Mouse (Mus musculus): Measurements from ENCODE around the gene Brd2. TPM values are rescaled to one million over a fixed set of nuclear protein-coding genes. Genes with fewer than 3 reads are reported as not detected.

Brd2 gene
- polyA plus RNA-seq, 1 experiment = 184 TPM

DNA sequence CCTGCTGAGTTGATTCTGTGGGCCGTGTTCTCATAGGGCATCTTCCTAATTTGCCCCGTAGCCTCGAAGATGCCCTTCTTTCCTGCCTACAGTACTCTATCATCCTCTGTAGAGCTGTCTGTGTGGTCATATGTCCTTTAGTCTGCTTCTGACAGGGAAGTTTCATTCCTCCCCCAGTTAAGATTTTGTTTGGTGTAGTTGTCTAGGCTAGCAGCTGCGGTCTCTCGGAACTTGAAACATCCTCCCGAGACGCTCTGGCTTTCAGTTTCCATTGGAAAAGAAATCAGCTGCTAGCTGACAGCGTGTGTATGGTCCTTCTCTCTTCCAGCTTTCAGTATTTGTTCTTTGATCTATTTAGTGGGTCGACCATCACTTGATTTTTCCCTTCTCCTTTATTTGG lies 17.6 kb downstream of the Brd2 start:
- Histone ChIP-seq H3K27ac (ENCODE audit: insufficient read depth, low read length) (no peak overlapping the region), H3K4me3 (ENCODE audit: insufficient read depth, low read length) (no peak overlapping the region), H3K4me1 (ENCODE audit: control insufficient read depth, insufficient read depth, low read length) (no peaks in the 10 kb centered on the region)
- TF ChIP-seq CTCF (IDR thresholded peaks at IDR 0.05; ENCODE audit: extremely low read depth, insufficient read depth, low read length) (no peak), POLR2A (IDR thresholded peaks at IDR 0.05; ENCODE audit: extremely low read depth, insufficient read depth, low read length) (no peak)

DNA sequence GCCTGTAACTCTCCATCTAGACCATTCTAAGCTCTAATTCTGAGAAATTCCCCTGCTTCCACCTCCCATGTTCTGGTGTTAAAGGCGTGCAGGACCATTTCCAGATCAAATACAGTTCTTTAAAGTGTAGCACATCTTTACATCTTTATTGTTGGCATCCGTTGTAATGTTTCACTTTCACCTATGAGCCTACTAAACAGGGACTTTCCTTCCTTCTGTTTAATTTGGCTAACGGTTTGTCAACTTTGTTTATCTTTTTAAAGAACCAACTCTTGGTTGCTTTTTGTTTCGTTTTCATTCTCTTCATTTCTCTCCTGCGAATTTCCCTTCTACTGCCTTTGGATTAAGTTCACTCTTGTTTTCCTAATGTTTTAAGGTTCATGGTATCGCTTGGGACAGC lies 19.6 kb downstream of the Brd2 start:
- no peak overlapping the region for H3K27ac ChIP-seq (ENCODE audit: insufficient read depth, low read length)
- H3K4me3 ChIP-seq (ENCODE audit: insufficient read depth, low read length) = no peak overlapping the region
- TF ChIP-seq POLR2A (IDR thresholded peaks at IDR 0.05; ENCODE audit: extremely low read depth, insufficient read depth, low read length) (no peak), CTCF (IDR thresholded peaks at IDR 0.05; ENCODE audit: extremely low read depth, insufficient read depth, low read length) (no peak)
- no peaks in the 10 kb centered on the region for H3K4me1 ChIP-seq (ENCODE audit: control insufficient read depth, insufficient read depth, low read length)

DNA sequence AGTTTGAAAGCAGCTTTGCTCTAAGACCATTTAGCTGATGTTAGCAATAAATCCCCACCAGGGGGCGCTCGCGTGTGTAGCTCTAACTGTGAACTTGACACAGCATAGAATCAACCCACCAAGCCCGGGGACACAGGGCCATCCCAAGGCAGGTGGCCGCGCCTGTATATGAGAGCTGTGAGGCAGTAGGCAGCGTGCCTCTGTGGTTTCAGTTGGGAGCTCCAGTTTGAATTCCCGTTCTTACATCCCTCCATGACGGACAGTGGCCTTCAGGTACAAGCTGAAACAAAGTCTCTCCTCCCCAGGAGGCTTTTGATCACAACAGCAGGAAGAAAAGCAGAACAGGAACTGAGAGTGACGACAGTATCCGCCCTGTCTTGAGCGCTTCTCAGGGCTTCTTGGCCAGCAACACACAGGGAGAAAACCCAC lies 20.8 kb downstream of the Brd2 start:
- H3K4me1 ChIP-seq (ENCODE audit: control insufficient read depth, insufficient read depth, low read length) = no peaks in the 10 kb centered on the region
- no peak overlapping the region for H3K27ac ChIP-seq (ENCODE audit: insufficient read depth, low read length)
- TF ChIP-seq POLR2A (IDR thresholded peaks at IDR 0.05; ENCODE audit: extremely low read depth, insufficient read depth, low read length) = no peak
- peak; percentile 71 for TF ChIP-seq CTCF (IDR thresholded peaks at IDR 0.05; ENCODE audit: extremely low read depth, insufficient read depth, low read length)
- no peak overlapping the region for H3K4me3 ChIP-seq (ENCODE audit: insufficient read depth, low read length)

DNA sequence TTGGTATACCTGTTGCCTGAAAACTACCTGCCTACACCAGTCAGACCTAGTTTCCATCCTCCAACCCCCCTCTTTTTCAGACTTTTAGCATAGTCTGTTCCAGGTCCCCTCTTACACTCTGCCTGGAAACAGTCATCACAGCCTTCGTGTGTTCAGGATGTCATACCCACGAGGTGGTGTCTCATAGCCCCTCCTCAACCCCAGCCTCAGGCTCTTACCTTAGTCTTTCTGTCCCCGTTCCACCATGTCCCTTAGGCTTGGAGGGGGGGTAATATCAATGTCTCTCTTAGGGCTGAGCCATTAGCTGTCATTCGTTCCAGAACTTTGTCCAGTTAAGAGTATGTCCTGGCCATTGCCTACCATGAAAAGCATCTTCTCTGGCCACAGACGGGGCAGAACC lies 21.2 kb downstream of the Brd2 start:
- no peak overlapping the region for H3K4me3 ChIP-seq (ENCODE audit: insufficient read depth, low read length)
- TF ChIP-seq CTCF (IDR thresholded peaks at IDR 0.05; ENCODE audit: extremely low read depth, insufficient read depth, low read length) (no peak), POLR2A (IDR thresholded peaks at IDR 0.05; ENCODE audit: extremely low read depth, insufficient read depth, low read length) (no peak)
- no peaks in the 10 kb centered on the region for H3K4me1 ChIP-seq (ENCODE audit: control insufficient read depth, insufficient read depth, low read length)
- H3K27ac ChIP-seq (ENCODE audit: insufficient read depth, low read length) = no peak overlapping the region

DNA sequence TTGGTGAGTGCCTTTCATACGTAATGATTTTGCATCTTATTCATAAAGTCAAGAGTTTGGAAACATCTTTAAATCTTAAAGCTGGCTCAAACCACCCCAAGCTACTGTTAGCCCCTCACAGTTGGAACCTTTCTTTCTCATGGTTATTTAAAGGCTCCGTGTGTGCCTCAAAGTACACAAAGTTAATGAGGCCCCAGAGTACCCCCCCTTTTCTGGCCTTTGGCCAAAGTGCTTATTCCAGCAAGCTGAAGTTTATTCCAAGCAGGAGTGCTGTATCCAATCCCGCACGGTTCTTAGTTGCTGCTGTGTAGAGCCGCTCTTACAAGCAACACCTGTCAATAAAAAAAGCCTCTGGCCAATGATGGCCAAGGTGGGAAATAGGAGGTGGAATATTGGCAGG lies 22.9 kb downstream of the Brd2 start:
- TF ChIP-seq POLR2A (IDR thresholded peaks at IDR 0.05; ENCODE audit: extremely low read depth, insufficient read depth, low read length) (no peak), CTCF (IDR thresholded peaks at IDR 0.05; ENCODE audit: extremely low read depth, insufficient read depth, low read length) (no peak)
- Histone ChIP-seq H3K4me3 (ENCODE audit: insufficient read depth, low read length) (no peak overlapping the region), H3K4me1 (ENCODE audit: control insufficient read depth, insufficient read depth, low read length) (no peaks in the 10 kb centered on the region), H3K27ac (ENCODE audit: insufficient read depth, low read length) (no peak overlapping the region)

DNA sequence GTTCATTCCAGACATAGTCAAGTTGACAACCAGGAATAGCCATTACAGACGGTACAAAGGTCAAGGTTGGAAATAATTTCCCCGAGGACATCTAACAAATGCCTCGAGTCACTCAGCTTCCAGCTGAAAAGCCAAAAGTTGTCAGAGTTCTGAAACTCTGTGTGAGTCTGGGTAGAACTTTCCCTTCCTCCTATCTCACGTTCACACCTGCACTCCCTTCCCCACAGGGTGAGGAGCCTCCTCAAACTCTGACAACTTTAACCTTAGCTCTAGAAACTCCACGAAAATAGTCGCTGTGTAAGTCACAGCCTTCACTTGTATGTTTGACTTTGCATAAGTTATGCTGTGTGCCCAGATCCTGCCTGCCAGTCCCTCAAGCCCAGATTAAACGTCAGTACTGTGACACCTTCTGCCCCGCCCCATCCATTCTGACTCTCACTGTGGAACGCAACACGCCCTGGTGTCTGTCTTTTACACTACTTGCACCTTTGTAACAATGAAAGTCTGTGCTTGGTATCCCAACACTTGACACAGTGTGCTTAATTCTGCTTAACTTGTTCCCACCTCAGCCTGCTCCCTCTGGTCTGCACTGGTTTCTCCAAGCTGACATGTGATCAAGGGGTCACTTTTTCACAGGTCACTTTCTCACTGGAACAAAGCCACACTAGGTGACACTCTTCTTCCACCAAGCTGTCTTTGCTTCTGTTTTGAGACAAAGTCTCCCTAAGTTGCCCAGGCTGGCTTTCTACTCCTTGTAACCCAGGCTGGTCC lies 23.5 kb downstream of the Brd2 start:
- no peaks in the 10 kb centered on the region for H3K4me1 ChIP-seq (ENCODE audit: control insufficient read depth, insufficient read depth, low read length)
- TF ChIP-seq CTCF (IDR thresholded peaks at IDR 0.05; ENCODE audit: extremely low read depth, insufficient read depth, low read length) = no peak
- H3K4me3 ChIP-seq (ENCODE audit: insufficient read depth, low read length) = no peak overlapping the region
- H3K27ac ChIP-seq (ENCODE audit: insufficient read depth, low read length) = no peak overlapping the region

DNA sequence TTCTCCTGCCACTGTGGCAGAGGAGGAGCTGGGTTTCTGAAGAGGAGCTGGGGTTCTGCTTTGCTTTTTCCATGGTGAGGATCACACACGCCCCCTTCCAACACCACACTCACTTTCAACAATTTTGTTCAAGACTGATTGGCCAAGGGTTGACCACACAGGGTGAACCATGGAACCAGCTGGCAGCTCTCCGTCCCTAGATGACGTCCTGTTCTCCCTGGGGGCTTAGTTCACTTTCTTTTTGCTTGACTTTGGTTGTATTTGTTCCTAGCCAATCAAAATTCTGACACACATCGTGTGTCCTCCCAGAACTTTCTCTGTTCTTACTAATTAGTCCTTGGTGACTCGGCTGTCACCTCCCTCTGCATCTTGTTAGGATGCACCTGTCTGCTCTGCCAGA lies 25.2 kb downstream of the Brd2 start:
- Histone ChIP-seq H3K4me3 (ENCODE audit: insufficient read depth, low read length) (no peak overlapping the region), H3K4me1 (ENCODE audit: control insufficient read depth, insufficient read depth, low read length) (no peaks in the 10 kb centered on the region), H3K27ac (ENCODE audit: insufficient read depth, low read length) (no peak overlapping the region)
- TF ChIP-seq CTCF (IDR thresholded peaks at IDR 0.05; ENCODE audit: extremely low read depth, insufficient read depth, low read length) (no peak), POLR2A (IDR thresholded peaks at IDR 0.05; ENCODE audit: extremely low read depth, insufficient read depth, low read length) (no peak)

DNA sequence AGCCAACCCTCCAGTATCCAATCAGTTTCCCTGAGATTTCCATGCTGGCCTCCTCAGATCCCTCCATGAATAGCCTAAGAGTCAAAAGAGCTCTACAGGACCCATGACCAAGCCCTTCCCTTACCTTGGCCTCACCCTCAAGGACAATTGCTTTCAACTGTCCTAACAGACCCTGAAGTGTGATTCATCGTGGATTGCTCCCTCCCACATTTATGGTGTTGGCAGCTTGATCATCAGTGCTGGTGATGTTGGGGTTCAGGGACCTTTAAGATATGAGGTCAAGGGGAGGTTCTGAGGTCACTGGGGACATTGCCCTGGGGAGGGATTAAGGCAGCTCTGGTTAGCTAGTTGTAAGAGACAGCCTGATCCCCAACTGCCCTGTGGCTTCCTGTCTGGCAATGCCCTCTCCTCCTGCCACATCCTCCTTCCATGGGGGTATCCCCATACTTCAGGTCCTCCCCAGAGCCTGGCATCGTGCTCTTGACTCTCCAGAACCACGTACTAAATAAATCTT lies 25.9 kb downstream of the Brd2 start:
- no peaks in the 10 kb centered on the region for H3K4me1 ChIP-seq (ENCODE audit: control insufficient read depth, insufficient read depth, low read length)
- H3K4me3 ChIP-seq (ENCODE audit: insufficient read depth, low read length) = no peak overlapping the region
- no peak overlapping the region for H3K27ac ChIP-seq (ENCODE audit: insufficient read depth, low read length)
- TF ChIP-seq POLR2A (IDR thresholded peaks at IDR 0.05; ENCODE audit: extremely low read depth, insufficient read depth, low read length) (no peak), CTCF (IDR thresholded peaks at IDR 0.05; ENCODE audit: extremely low read depth, insufficient read depth, low read length) (no peak)

DNA sequence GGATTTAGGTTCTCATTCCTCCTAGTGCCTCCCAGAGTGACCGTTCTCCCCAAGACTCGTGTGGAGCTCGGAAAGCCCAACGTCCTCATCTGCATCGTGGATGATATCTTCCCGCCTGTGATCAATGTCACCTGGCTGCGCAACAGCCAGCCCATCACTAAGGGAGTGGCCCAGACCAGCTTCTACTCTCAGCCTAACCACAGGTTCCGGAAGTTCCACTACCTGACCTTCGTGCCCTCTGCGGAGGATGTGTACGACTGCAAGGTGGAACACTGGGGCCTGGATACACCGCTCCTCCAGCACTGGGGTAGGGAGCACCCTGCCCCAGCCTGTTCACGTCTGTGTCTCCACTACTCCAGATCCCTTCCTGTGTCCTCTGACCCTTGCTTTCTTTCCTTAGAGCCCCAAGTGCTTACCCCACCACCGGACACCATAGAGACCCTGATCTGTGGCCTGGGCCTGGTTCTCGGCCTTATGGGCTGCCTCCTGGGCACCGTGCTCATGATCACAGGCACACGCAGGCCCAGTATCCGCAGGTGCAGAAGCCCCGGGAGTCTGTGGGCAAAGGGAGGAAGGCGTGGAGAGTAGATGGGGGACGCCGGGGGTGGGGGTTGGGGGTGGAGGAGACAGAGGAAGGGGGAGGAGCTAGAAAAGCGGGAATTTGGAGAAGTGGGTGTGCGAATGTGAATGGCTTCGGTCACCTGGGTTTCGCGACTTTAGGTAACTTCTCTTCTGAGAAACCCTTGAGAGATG lies 28.0 kb downstream of the Brd2 start:
- no peak overlapping the region for H3K4me3 ChIP-seq (ENCODE audit: insufficient read depth, low read length)
- TF ChIP-seq CTCF (IDR thresholded peaks at IDR 0.05; ENCODE audit: extremely low read depth, insufficient read depth, low read length) (no peak), POLR2A (IDR thresholded peaks at IDR 0.05; ENCODE audit: extremely low read depth, insufficient read depth, low read length) (no peak)

More for the DNA sequence above, 28.0 kb downstream of the Brd2 start:
- Histone ChIP-seq H3K27ac (ENCODE audit: insufficient read depth, low read length) (no peak overlapping the region), H3K4me1 (ENCODE audit: control insufficient read depth, insufficient read depth, low read length) (no peaks in the 10 kb centered on the region)
